Mouse (Mus musculus) monocyte, adult 5-6 weeks (primary cell): ENCODE measurements around the gene Hephl1. TPM values are rescaled to one million over a fixed set of nuclear protein-coding genes. Genes with fewer than 3 reads are reported as not detected.
"Not testable (repeated sequence)": the region's sequence is repeated elsewhere in the genome, so short reads cannot be mapped to it uniquely, and the experiment has no call there.

ENCODE experiments used
- ATAC-seq: fragments of 153-309, 156-312 bp; replicated peaks from 2 replicates; pipeline ENCODE4 v1.8.0; 2017; ENCODE audit warnings: mild to moderate bottlenecking; ENCODE audit not compliant: low TSS enrichment, insufficient number of reproducible peaks, severe bottlenecking, poor library complexity, low FRiP score
- total RNA-seq: library from RNA; stranded (forward); fragments of 200-1000, 200-491, 200-594 nt; gene quantifications from 3 replicates; pipeline ENCODE4 v1.2.3, GENCODE M21; 2017

Gene Hephl1
- not detected in 3 replicates for total RNA-seq

- no peak for ATAC-seq
Observed at GRCm38 (mm10) chr9:15112008-15112407, at the start of gene Hephl1. Hephl1 (minus strand) TSS chr9:15112108.

GRCm38 (mm10) chr9:15149246-15149926 lies 37.5 kb upstream of the Hephl1 start:
- no peak for ATAC-seq

- no peak for ATAC-seq
Observed at GRCm38 (mm10) chr9:15140546-15140945, 28.6 kb upstream of the Hephl1 start.

- ATAC-seq, result no peak
Observed at GRCm38 (mm10) chr9:15125897-15126296, 14.0 kb upstream of the Hephl1 start.

GRCm38 (mm10) chr9:15122431-15122830 lies 10.5 kb upstream of the Hephl1 start:
- ATAC-seq, result no peak

GRCm38 (mm10) chr9:15120841-15121358 lies 9.0 kb upstream of the Hephl1 start:
- no peak for ATAC-seq

GRCm38 (mm10) chr9:15120209-15120608 lies 8.3 kb upstream of the Hephl1 start:
- ATAC-seq, result no peak

- ATAC-seq, result no peak
Observed at GRCm38 (mm10) chr9:15119515-15119914, 7.6 kb upstream of the Hephl1 start.

GRCm38 (mm10) chr9:15116165-15116564 lies 4.3 kb upstream of the Hephl1 start:
- no peak for ATAC-seq

GRCm38 (mm10) chr9:15114102-15114501 lies 2.2 kb upstream of the Hephl1 start:
- no peak for ATAC-seq

GRCm38 (mm10) chr9:15108101-15108500 lies 3.8 kb downstream of the Hephl1 start:
- ATAC-seq, result no peak

GRCm38 (mm10) chr9:15105136-15105535 lies 6.8 kb downstream of the Hephl1 start:
- no peak for ATAC-seq

GRCm38 (mm10) chr9:15103579-15104300 lies 8.2 kb downstream of the Hephl1 start:
- ATAC-seq, result no peak

- no peak for ATAC-seq
Observed at GRCm38 (mm10) chr9:15101531-15102161, 10.3 kb downstream of the Hephl1 start.

- ATAC-seq, result not testable (repeated sequence)
Observed at GRCm38 (mm10) chr9:15098421-15098820, 13.5 kb downstream of the Hephl1 start.

GRCm38 (mm10) chr9:15097172-15097571 lies 14.7 kb downstream of the Hephl1 start:
- no peak for ATAC-seq

GRCm38 (mm10) chr9:15096161-15096560 lies 15.7 kb downstream of the Hephl1 start:
- ATAC-seq, result no peak

GRCm38 (mm10) chr9:15095206-15095605 lies 16.7 kb downstream of the Hephl1 start:
- no peak for ATAC-seq

GRCm38 (mm10) chr9:15068686-15069295 lies 43.1 kb downstream of the Hephl1 start:
- no peak for ATAC-seq
